Comparison of ENCODE assay signal across 9 mouse cellular contexts in the genomic region with DNA sequence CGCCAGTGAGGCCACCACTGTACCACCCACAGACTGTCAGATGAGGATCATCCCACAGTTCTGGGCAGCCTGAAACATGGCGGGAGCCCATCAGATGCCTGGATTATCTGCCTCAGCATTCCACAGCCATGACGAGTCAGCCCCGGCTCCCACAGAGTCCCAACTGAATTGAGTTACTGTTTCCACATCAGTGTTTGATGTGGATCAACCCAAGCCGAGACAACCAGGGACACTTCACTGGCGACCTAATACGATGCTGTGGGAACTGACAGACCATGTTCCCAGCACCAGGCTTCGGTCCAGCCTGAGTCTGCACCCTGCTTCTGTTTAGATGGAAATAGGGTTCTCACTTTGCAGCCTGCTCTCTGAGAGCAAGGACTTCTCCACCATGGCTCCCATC. TPM values are rescaled to one million over a fixed set of nuclear protein-coding genes. Genes with fewer than 3 reads are reported as not detected.
DNase-seq lines count a peak whose midpoint lies in the region; ATAC-seq and TF ChIP-seq lines count a peak whose summit lies in the region.
"Had no signal": no experiment of that assay in that cellular context is flagged by ENCODE, and none has a peak within 500 bp of the region (broad histone marks: within the 10 kb centered on the region; RNA-seq: fewer than 3 reads in every experiment).

No protein-coding gene starts in this region.

- TF ChIP-seq CTCF in layer of hippocampus, adult 2 months (conservative IDR thresholded peaks at IDR 0.05): no peak

- intact Hi-C loops in gastrocnemius, postnatal 14 days (cut with DNase I; ENCODE audit: low total_unique reads): no loop called here

- peak overlapping the region; percentile 82 for H3K27ac ChIP-seq in layer of hippocampus, adult 2 months
- H3K27ac ChIP-seq: liver, embryonic 14.5 days had no signal

- no peak overlapping the region for H3K4me3 ChIP-seq in layer of hippocampus, adult 2 months

- ATAC-seq in megakaryocyte progenitor cell, adult 5-6 weeks (replicated peaks; ENCODE audit: poor library complexity): no peak

- DNase-seq in layer of hippocampus, adult 2 months (ENCODE audit: low spot score in 2 of 2): no peak
- DNase-seq in layer of hippocampus, adult 11-12 months (ENCODE audit: low spot score): no peak
- peak; percentile 46 for DNase-seq in gastrocnemius, postnatal 14 days
- DNase-seq in layer of hippocampus, postnatal 14 days (ENCODE audit: low spot score in 2 of 2): peak; percentile 55 to 57
- peak; percentile 60 for DNase-seq in testis, postnatal 10 days (ENCODE audit: low spot score)
- no peak for DNase-seq in thymus, postnatal 14 days
- no peak for DNase-seq in cerebellum, postnatal 14 days

RNA-seq across cellular contexts. Expression of a gene that starts 58.1 kb away (rescaled TPM):
- 10 to 100 TPM; 22.6 to 23.7 TPM for total RNA-seq in layer of hippocampus, adult 2 months (2021)
- total RNA-seq in gastrocnemius, postnatal 14 days (2021): 10 to 100 TPM; 15.5 to 17.7 TPM
- 10 to 100 TPM; 17.6 to 19.3 TPM for total RNA-seq in layer of hippocampus, postnatal 14 days (2021)
- total RNA-seq in megakaryocyte progenitor cell, adult 5-6 weeks (2015): 8.2 and 9.3 TPM in 2 replicates
- 10.2 and 12.2 TPM in 2 replicates for total RNA-seq in megakaryocyte progenitor cell, adult 5-6 weeks (2017)

Comparison
In these comparisons a context has a peak if more than half of its experiments do, and no peak if none do; other contexts are left out.
1. DNase-seq: peak in gastrocnemius, postnatal 14 days (single experiment), layer of hippocampus, postnatal 14 days (2 of 2) and testis, postnatal 10 days (single experiment); none in layer of hippocampus, adult 2 months (0 of 2), layer of hippocampus, adult 11-12 months (single experiment), thymus, postnatal 14 days (single experiment) and cerebellum, postnatal 14 days (0 of 2).